Mouse (Mus musculus) testis, adult 2 months (tissue): ENCODE data around the gene Slc39a1. TPM values are rescaled to one million over a fixed set of nuclear protein-coding genes. Genes with fewer than 3 reads are reported as not detected.

ENCODE experiments used
- H3K27ac ChIP-seq: fragments of 200-500 bp; 2 replicates; pipeline ENCODE4 v1.5.1; 2012; ENCODE audit warnings: low read depth, low read length; ENCODE audit not compliant: control insufficient read depth, insufficient read depth
- H3K27me3 ChIP-seq: fragments of 200-500 bp; 2 replicates; pipeline ENCODE4 v1.6.1; 2012; ENCODE audit warnings: mild to moderate bottlenecking, low read length, moderate library complexity; ENCODE audit not compliant: control insufficient read depth, insufficient read depth
- H3K36me3 ChIP-seq: fragments of 200-500 bp; 2 replicates; pipeline ENCODE4 v1.6.1; 2012; ENCODE audit warnings: mild to moderate bottlenecking, low read length; ENCODE audit not compliant: control insufficient read depth, insufficient read depth
- H3K4me1 ChIP-seq: fragments of 200-500 bp; 2 replicates; pipeline ENCODE4 v1.6.1; 2012; ENCODE audit warnings: low read length; ENCODE audit not compliant: control insufficient read depth, insufficient read depth
- H3K4me3 ChIP-seq: fragments of 200-500 bp; 2 replicates; pipeline ENCODE4 v1.5.1; 2012; ENCODE audit warnings: low read depth, mild to moderate bottlenecking, low read length, moderate library complexity, mixed read lengths; ENCODE audit not compliant: control insufficient read depth
- CTCF ChIP-seq: fragments of 200-500 bp; IDR thresholded peaks from 2 replicates; pipeline ENCODE4 v1.5.1; 2012; ENCODE audit warnings: low read depth, mild to moderate bottlenecking, inconsistent platforms, low read length, moderate library complexity; ENCODE audit not compliant: control insufficient read depth, insufficient read depth, insufficient replicate concordance
- POLR2A ChIP-seq: fragments of 200-500 bp; IDR thresholded peaks from 2 replicates; pipeline ENCODE4 v1.6.1; 2012; ENCODE audit warnings: low read depth, mild to moderate bottlenecking, inconsistent platforms, low read length, moderate library complexity; ENCODE audit not compliant: control insufficient read depth
- polyA plus RNA-seq: library from polyadenylated mRNA; depleted of rRNA; stranded (reverse); fragments of >200 nt; gene quantifications from 2 replicates; pipeline ENCODE4 v1.2.3, GENCODE M21; 2012; rRNA removed

Gene Slc39a1
- 22.5 and 27.4 TPM in 2 replicates for polyA plus RNA-seq

DNA sequence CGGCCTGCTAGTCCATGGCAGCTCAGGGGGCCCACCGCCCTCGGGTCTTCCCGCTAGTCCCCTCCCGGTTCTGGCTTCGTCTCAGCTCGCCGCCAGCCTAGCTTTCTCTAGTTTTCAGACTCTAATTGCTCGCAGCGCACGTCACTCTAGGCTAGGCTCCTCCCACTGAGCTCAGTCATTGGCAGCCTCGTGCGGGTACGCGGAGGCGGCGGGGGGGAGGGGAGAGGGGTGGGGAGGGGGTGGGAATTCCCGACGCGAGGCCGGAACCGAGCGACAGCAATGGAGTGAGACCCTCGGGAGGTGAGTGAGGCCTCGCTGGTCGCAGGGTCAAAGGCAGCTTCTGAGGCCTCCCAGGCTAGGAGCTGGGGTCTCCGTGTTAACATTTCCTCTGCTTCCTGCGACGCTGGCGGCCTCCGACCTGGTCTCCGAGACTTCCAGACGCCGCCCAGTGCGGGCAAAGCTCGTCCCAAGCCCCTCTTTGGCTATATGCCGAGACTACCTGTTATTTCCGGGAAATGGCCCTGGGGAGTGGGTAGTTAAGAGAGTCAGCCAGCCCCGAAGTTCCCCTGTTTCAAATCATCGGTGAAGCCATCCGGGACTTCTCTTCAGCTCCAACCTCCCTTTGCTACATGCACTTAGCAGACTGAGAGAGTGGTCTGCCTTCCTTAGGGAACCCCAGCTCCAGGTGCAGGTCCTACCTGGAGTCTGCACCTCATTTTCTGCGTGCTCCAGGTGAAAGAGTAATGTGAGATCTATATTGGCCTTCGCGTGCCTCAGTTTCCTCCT, at the start of gene Slc39a1:
Slc39a1 (plus strand) TSS at position 213 of the 786 bp plus-strand sequence.
- peak within 1 kb of the TSS; percentile 90 for H3K27ac ChIP-seq
- H3K27me3 ChIP-seq = no peaks in the 10 kb centered on the region
- peak within 1 kb of the TSS; percentile 97 for H3K4me3 ChIP-seq
- TF ChIP-seq CTCF = no peak
- TF ChIP-seq POLR2A = peak; percentile 65
- H3K36me3 ChIP-seq = no peaks in the 10 kb centered on the region
- peaks cover 12% of the 10 kb centered on the region for H3K4me1 ChIP-seq

DNA sequence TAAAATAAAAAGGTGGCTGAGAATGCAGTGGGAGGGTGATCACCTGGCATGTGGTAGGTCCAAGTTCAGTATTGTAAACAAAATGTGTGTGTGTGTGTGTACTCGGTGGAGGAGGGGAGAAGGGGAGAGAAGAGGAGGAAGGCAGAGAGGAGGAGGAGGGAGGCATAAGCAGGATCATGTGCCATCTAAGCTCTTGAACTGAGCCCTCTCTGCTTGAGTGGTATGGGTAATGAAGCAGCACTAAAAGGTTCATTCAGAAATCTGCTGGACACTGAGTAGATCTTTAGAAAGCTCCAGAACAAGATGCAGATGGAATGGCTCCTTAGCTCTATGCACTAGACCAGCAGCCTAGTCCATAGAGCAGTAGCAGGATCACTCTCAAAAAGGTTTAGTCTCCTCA, 45.1 kb upstream of the Slc39a1 start:
- no peak for TF ChIP-seq POLR2A
- TF ChIP-seq CTCF = no peak
- Histone ChIP-seq H3K36me3 (no peaks in the 10 kb centered on the region; the same call in 1 of the 2 replicates), H3K4me1 (no peaks in the 10 kb centered on the region), H3K27me3 (no peaks in the 10 kb centered on the region), H3K4me3 (no peak overlapping the region), H3K27ac (no peak overlapping the region)

DNA sequence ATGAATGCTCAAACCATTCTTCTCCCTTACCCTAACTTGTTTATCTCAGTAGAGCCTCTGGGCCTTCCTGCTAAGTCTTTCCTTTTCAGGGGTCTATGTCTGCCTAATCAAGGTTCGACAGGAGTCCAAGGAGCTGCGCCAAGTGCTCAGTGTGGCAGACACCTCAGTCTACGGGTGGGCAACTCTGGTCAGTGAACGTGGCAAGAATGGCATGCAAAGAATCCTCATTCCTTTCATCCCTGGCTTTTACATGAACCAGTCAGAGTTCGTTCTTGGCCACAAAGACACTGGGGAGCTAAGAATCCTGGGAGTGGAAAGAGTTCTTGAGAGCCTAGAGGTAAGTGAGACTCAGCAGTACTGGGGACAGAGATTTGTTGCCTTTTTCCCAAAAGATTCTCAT, 44.4 kb upstream of the Slc39a1 start:
- H3K27ac ChIP-seq = no peak overlapping the region
- no peaks in the 10 kb centered on the region for H3K27me3 ChIP-seq
- H3K4me3 ChIP-seq = no peak overlapping the region
- TF ChIP-seq POLR2A = no peak
- H3K4me1 ChIP-seq = no peaks in the 10 kb centered on the region
- peaks cover 1% of the 10 kb centered on the region; the same call in 1 of the 2 replicates for H3K36me3 ChIP-seq

DNA sequence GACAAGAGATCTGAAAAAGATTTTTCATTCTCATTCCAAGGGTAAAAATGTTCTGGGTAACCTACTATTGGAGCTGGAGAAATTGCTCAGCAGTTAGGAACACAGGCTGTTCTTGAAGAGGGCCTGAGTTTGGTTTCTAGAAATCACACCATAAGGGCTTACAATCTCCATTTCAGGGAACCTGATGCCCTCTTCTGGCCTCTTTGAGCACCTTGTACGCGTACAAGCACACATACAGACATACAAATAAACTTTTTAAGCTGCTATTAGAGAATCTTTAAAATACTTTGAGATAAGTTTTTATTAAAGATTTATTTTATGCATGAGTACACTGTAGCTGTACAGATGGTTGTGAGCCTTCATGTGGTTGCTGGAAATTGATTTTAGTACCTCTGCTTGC, 43.4 kb upstream of the Slc39a1 start:
- Histone ChIP-seq H3K4me3 (no peak overlapping the region), H3K36me3 (peaks cover 1% of the 10 kb centered on the region; the same call in 1 of the 2 replicates), H3K27me3 (no peaks in the 10 kb centered on the region), H3K27ac (no peak overlapping the region), H3K4me1 (no peaks in the 10 kb centered on the region)
- TF ChIP-seq CTCF (no peak), POLR2A (no peak)

DNA sequence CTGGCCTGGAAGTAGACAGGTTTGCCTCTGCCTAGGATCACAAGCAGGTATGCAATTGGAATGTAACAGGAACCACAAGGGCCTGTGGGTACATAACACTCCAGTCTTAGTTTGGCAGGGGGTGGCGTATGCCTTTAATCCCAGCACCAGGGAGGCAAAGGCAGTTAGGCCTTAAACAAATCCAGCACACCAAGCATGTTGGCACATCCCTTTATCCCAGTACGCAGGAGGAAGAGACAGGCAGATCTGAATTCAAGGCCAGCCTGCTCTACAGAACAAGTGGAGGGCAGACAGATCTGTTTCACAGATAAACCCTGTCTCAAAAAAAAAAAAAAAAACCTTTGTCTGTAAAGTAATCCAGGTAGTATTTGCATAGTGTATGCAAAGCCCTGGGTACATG, 39.3 kb upstream of the Slc39a1 start:
- TF ChIP-seq CTCF (no peak), POLR2A (no peak)
- H3K4me3 ChIP-seq = no peak overlapping the region
- peaks cover 1% of the 10 kb centered on the region; the same call in 1 of the 2 replicates for H3K36me3 ChIP-seq
- H3K4me1 ChIP-seq = no peaks in the 10 kb centered on the region
- no peaks in the 10 kb centered on the region for H3K27me3 ChIP-seq
- H3K27ac ChIP-seq = no peak overlapping the region

DNA sequence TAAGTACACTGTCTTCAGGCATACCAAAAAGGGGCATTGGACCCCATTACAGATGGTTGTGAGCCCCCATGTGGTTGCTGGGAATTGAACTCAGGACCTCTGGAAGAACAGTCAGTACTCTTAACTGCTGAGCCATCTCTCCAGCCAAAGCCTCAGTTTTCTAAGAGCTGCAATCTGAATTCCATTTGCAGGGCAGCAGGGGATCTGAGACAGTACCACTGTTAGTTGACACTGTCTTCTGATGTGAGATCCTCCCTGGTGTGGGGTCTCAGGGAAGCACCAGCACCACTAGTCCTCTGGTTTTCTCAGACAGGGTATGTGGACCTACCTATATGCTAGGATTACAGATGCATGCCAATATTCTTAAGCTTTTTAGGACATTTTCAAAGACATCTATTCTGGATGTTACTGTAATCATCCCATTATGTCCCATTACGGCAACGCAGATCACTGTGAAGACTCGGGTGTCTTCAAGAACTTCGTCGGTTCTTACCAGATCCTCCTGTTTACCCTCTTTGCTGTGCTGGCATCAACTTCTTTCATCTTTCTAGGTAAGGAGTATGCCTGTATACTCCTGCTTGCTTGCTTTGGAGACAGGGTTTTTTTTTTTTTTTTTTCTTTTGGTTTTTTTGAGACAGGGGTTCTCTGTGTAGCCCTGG, 37.9 kb upstream of the Slc39a1 start:
- TF ChIP-seq CTCF (no peak), POLR2A (no peak)
- no peaks in the 10 kb centered on the region for H3K27me3 ChIP-seq
- peaks cover 1% of the 10 kb centered on the region; the same call in 1 of the 2 replicates for H3K36me3 ChIP-seq
- no peak overlapping the region for H3K4me3 ChIP-seq
- peaks cover 2% of the 10 kb centered on the region for H3K4me1 ChIP-seq
- no peak overlapping the region for H3K27ac ChIP-seq

DNA sequence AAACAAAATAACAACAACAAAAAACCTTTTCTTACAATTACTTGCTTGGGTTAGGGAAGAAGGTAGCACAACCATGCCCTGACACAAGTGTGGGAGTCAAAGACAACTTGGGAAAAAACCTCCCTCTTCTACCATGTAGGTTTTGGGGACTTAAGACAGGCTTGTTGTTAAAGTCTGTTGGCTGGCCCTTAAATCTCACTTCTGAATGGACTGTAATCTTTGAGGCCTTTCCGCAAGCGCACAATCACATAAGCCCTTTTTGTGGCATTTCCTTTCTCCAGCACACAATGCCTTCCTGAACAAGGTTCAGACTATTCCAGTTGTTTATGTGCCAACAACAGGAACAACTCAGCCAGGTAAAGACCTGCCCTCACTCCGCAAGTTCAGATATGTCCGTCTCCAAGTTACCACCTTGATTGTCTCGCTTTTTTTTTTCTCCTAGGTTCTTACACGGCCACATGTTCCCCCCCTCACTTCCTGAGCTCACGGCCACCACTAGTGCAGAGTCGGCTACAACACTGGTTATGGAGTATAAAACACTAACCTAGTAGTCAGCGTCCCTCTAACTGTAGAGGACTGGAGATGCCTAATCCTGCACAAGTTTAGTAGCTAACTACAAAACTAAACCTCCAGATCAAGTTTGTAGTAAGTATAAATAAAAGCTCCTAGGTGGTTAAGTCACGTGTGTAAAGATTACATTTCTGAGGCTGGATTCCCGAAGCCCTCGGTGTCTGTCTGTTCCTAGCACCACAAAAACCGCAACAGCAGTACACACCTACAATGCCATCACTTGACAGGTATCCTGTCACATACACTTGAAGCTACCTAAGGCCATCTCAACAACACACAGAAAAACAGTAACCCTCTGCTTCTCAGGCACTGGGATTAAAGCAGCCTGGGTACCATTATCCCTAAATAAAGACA, 36.2 kb upstream of the Slc39a1 start:
- Histone ChIP-seq H3K4me1 (peaks cover 2% of the 10 kb centered on the region), H3K4me3 (no peak overlapping the region; the same call in 1 of the 2 replicates), H3K36me3 (peaks cover 1% of the 10 kb centered on the region; the same call in 1 of the 2 replicates), H3K27me3 (no peaks in the 10 kb centered on the region), H3K27ac (no peak overlapping the region)
- TF ChIP-seq CTCF = no peak
- TF ChIP-seq POLR2A = no peak
